Mouse (Mus musculus) liver, adult 2 months (tissue): ENCODE measurements around the gene Engase.

Experiments
- CTCF ChIP-seq: fragments of 200-500 bp; IDR thresholded peaks from 2 replicates; pipeline ENCODE4 v1.5.1; 2011; ENCODE audit warnings: low read depth, low read length, control low read depth
- POLR2A ChIP-seq: fragments of 200-500 bp; IDR thresholded peaks from 2 replicates; pipeline ENCODE4 v1.6.1; 2011; ENCODE audit warnings: low read length, control low read depth; ENCODE audit not compliant: insufficient read depth; ENCODE audit errors: extremely low read depth

GRCm38 (mm10) chr11:118475496-118476083 lies 1.0 kb upstream of the Engase start:
- TF ChIP-seq CTCF: no peak
- no peak for TF ChIP-seq POLR2A
